Mouse (Mus musculus) cerebellum, adult 2 months (tissue): ENCODE data around the gene Cacna1d.

Source experiments
- CTCF ChIP-seq: fragments of 200-500 bp; IDR thresholded peaks from 2 replicates; pipeline ENCODE4 v1.5.1; 2011; ENCODE audit warnings: low read depth, mild to moderate bottlenecking, control low read depth, low read length, moderate library complexity, borderline replicate concordance; ENCODE audit not compliant: insufficient read depth
- POLR2A ChIP-seq: fragments of 200-500 bp; IDR thresholded peaks from 2 replicates; pipeline ENCODE4 v1.6.1; 2011; ENCODE audit warnings: low read length, control low read depth, borderline replicate concordance; ENCODE audit not compliant: insufficient read depth

GRCm38 (mm10) chr14:30048049-30048448, 443.2 kb downstream of the Cacna1d start:
- TF ChIP-seq CTCF: peak; percentile 14; the same call in 1 of the 2 replicates
- no peak for TF ChIP-seq POLR2A
